Mouse (Mus musculus): ENCODE results near the gene Arl8a. TPM values are rescaled to one million over a fixed set of nuclear protein-coding genes. Genes with fewer than 3 reads are reported as not detected.
"Not testable (repeated sequence)": the region's sequence is repeated elsewhere in the genome, so short reads cannot be mapped to it uniquely, and the experiment has no call there.

The Arl8a gene
- polyA plus RNA-seq, 2 experiments from 2014 or later, result 10.3 to 10.6 TPM

- ATAC-seq, result no peak
These were observed 23.7 kb downstream of the Arl8a start for GRCm38 (mm10) chr1:135170299-135170698.

- no peak for ATAC-seq
These were observed 24.6 kb downstream of the Arl8a start for GRCm38 (mm10) chr1:135171202-135171601.

- no peak for ATAC-seq
These were observed 25.4 kb downstream of the Arl8a start for GRCm38 (mm10) chr1:135171984-135172383.

GRCm38 (mm10) chr1:135173311-135173710, 26.7 kb downstream of the Arl8a start:
- ATAC-seq, result no peak

DNA sequence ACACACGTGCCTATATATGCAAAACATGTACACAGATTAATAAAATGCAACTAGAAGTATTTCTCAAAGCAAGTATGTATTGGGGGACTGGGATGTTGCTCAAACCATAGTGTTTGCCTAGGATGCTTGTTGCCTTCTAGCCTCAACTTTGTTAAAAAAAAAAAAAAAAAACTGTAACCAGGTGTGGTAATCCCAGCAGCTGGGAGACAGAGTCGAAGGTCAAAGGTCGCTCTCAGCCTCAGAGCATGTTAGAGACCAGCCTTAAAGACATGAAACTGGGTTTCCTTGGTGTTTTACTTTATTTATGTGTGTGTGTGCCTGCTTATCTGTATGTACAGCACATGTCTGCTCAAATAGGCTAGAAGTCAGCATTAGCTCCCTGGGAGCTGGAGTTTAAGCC, 28.6 kb downstream of the Arl8a start:
- no peak for ATAC-seq

- ATAC-seq, result no peak
These were observed 31.1 kb downstream of the Arl8a start for GRCm38 (mm10) chr1:135177724-135178123.

DNA sequence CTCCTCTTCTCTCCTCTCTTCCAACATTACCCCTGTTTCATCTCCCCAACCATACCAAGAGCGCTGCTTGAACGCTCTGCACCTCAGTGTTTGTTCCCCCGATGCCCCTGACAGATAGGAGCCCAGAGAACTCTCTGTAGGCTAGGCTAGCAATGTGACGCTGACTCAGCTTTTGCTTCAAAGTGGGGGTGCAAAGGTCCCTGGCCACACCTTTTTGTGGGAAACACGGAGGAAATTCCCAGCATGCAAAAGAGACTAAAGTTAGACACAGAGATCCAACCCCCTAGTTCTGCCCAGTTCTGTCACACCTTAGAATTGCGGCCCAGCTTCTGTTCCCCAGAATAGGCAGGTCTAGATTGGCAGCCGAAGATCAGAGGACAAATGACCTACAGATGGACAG, 32.2 kb downstream of the Arl8a start:
- ATAC-seq, result no peak

DNA sequence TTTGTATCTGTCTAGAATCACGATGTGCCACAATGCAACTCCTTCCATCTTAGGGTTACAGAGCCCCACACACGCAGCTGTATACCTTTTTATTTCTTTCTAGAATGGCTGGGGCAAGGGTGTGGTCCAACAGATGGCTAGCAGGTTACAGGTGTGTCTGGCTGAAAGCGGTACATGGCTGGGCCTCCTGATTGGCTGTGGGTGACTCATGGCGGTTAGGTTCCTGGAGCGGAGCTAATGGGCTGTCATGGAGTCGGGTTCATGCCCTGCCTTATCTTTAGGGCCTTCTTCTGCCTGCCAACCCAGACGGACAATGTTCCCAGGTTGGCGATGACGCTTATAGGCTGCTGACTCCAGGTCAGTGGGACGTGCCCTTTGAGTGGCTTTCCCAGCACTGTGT, 34.2 kb downstream of the Arl8a start:
- ATAC-seq, result no peak

DNA sequence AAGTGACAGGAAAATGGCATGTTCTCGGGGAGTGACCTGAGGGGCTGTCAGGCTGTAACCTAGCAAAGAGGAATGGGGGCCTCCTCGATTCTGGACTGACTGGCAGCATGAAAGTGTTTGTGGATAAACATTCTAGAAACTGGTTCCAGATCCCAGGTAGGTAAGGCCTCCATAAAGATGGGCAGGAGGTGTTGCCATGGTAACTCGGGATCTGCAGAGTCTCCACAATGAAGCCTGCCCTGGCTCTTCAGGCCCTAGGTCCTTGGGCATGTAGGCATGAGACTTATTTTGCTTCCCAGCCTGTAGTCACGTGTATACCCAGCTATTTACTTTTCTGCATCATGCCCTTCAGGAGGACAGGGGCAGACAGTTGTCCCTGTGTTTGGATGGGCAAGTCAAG, 34.7 kb downstream of the Arl8a start:
- no peak for ATAC-seq

- ATAC-seq, result no peak
These were observed 35.4 kb downstream of the Arl8a start for GRCm38 (mm10) chr1:135181880-135182623.

- no peak for ATAC-seq
These were observed 36.4 kb downstream of the Arl8a start for GRCm38 (mm10) chr1:135182975-135183374.

DNA sequence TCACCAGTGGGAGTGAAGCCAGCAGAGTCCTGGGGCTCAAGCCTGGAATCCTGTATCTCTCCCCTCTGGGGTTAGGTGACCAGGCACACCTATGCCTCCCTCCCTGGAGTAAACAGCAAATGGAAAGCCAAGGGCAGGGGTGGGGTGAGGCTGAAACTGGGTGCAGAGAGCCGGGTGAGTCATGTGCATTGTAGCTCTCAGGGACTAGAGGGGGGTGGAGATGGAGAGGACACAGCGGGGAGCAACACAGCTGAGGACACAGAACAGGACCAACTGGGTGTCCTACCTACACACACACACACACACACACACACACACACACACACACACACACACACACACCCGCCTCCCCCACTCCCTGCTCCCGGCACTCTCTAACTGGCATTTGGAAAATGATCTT, 36.8 kb downstream of the Arl8a start:
- ATAC-seq, result no peak

DNA sequence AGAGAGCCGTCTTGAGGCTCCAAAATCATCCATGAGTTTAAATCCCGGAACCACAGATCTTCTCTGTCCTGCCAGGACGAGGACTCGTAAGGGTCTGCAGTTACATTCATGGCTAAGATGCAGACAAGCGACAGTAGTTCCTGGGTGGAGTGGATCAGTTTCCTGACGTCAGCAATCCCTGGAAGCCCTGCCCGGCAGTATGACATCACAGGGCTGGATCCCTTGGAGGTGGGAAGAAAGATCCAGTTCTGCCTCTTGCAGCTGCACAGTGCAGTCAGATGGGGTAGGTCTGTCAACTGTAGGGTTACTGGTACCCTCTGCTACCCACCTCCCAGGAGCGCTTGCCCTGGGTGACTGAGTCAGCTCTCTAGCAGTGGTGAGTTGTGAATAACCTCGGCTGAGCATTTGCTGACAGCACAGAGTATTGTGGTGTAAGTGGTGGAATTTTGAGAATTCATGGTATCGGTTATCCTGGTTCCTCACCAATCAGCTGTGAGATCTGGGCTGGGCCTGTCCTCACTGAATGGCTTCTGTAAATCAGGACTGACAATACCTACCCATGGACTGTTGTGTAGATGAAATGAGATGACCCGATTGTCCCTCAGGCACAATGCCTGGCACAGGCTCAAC, 37.4 kb downstream of the Arl8a start:
- no peak for ATAC-seq

GRCm38 (mm10) chr1:135185936-135186335, 39.3 kb downstream of the Arl8a start:
- ATAC-seq, result no peak

DNA sequence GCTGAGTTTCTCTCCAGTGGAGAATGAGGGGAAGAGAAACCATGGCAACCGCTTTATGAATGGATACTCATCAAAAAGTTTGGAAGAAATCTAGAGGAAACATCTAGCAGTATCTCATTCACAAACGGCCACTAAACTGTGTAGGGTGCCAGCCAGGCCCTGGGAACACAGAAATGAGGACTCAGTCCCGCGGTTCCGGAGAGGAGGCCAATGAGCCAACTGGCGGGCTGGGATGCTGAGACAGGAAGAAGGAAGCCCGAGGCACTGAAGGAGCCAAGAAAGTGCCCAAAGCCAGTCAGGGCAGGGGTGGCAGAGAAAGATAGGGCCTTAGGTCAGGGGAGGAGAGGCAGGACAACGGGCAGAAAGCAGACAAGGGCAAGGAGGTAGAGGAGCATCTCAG, 39.8 kb downstream of the Arl8a start:
- no peak for ATAC-seq

DNA sequence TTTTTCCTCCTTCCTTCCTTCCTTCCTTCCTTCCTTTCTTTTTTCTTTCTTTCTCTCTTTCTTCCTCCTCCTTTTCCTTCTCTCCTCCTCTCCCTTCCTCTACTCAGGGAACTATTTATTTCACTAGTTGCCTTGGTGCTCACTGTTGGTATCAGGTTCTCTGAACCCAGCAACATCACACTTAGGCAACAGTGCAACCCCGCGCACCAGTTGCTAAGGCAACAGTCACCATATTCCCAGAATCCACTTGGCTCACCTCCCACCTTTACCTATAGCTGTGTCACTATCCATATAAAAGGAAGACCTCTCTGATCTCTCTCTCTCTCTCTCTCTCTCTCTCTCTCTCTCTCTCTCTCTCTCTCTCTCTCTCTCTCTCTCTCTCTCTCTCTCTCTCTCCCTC, 40.4 kb downstream of the Arl8a start:
- not testable (repeated sequence) for ATAC-seq

DNA sequence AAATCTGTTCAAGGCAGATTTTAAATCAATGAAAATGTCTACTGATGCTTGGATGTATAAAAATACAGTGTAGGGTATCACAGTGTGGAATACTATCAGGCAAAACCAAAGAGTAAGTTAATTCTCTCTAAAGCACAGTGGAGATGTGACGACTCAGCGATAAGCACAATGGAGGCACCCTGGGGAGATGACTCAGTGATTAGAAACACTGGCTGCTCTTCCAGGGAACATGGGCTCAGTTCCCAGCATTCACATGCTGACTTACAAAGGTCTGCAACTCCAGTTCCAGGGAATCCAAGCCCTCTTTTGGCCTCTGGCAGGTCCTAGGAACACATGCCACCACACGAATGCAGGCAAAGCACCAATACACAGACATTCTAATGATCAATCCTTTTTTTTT, 41.6 kb downstream of the Arl8a start:
- ATAC-seq, result no peak

DNA sequence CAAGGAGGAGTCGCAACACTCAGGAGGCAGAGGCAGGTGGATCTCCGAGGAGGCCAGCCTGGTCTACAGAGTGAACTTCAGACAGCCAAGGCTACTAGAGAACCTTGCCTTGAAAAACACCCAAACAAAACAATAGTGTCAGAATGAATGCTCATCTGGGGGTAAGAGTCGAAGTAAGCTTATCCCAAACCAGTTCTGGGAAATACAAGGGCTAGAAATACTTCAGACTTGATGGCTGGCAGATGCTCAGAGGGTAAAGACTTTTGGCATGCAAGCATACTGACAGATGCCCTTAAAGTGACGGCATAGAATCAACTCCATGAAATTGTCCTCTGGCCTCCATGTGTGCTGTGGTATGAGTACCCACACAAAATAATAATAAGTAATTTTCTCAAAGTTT, 42.6 kb downstream of the Arl8a start:
- no peak for ATAC-seq

- not testable (repeated sequence) for ATAC-seq
These were observed 47.7 kb downstream of the Arl8a start for GRCm38 (mm10) chr1:135194335-135194734.

GRCm38 (mm10) chr1:135195907-135196440, 49.4 kb downstream of the Arl8a start:
- ATAC-seq, result no peak

DNA sequence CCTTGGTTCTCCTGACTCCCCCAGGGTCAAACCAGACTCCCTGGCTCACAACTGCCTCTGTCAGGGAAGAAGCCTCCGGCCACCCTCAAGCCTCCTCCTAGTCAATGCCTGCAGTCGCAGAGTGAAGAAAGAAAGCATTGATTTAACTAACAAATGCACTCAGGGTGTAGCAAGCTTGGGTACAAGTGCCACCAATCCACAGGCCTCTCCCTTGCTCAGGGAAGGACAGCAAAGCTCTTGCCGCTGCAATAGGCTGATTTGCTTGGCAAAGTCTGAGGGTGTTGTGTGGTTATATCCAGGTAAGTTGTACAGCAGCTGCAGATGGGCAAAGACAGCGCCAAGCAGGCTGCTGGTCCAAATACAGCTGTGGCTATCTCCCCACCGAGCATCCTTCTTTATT, 51.8 kb downstream of the Arl8a start:
- ATAC-seq, result no peak

DNA sequence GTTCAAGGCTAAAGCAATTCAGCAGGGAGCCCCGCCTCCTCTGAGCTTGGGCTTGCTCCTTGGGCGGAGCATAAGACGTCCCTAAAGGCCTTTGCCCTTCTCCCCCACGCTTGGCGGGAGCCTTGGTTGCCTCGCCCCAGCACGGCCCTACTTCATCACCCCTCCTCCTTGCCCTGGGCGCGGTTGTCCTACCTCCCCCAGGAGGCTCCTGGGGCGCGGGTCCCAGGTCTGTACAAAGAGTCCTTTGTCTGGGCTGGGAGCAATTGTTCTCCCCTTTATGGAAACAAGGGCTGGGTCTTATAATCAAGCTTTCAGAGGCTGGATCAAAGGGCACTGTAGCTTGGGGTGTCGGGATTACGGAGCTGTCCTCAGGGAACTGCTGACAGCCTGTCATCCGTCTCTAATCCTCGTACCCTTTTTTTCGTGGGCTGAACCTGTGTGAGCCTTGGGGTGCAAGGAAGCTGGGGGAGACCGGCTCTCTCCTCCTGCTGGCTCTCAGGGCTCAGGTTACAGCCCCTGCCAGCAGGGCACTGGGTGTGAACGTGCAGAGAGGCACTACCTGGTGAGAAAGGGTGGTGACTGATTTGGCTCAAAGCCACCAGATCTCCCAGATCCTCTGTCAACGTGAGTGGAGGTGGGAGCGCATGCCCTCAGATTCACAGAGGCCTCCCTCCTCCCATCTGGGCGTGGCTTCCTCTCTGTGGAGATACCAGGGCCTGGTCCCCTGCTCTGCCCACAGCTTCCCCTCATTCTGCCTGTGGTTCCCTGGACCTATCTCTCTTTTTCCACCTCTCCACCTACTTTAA, 52.6 kb downstream of the Arl8a start:
- no peak for ATAC-seq

GRCm38 (mm10) chr1:135200400-135200799, 53.8 kb downstream of the Arl8a start:
- ATAC-seq, result no peak

Data from activated CD4-positive, CD25-positive, alpha-beta regulatory T cell, adult 4 months (primary cell).